Mouse (Mus musculus) forebrain, embryonic 16.5 days (tissue): ENCODE data around the gene Rab36. TPM values are rescaled to one million over a fixed set of nuclear protein-coding genes. Genes with fewer than 3 reads are reported as not detected.

Source experiments
- ATAC-seq: fragments of 200-750 bp; cut with Nextera tagmentation; 2 replicates; pipeline ENCODE4 v1.8.0; 2017; ENCODE audit warnings: mild to moderate bottlenecking, moderate library complexity
- H3K27ac ChIP-seq: fragments of 300-500 bp; sonication (generic); 2 replicates; pipeline ENCODE4 v1.5.1; 2014; ENCODE audit warnings: low read length, control low read depth
- H3K27me3 ChIP-seq: fragments of 300-500 bp; sonication (generic); replicated peaks from 2 replicates; pipeline ENCODE4 v1.6.1; 2014; ENCODE audit warnings: low read length; ENCODE audit not compliant: control insufficient read depth, insufficient read depth
- H3K36me3 ChIP-seq: fragments of 300-500 bp; sonication (generic); 2 replicates; pipeline ENCODE4 v1.6.1; 2014; ENCODE audit not compliant: control insufficient read depth, insufficient read depth
- H3K4me1 ChIP-seq: fragments of 300-500 bp; sonication (generic); replicated peaks from 2 replicates; pipeline ENCODE4 v1.6.1; 2014; ENCODE audit warnings: low read length; ENCODE audit not compliant: control insufficient read depth, insufficient read depth
- H3K4me2 ChIP-seq: fragments of 300-500 bp; sonication (generic); 2 replicates; pipeline ENCODE4 v1.6.1; 2014; ENCODE audit warnings: mild to moderate bottlenecking, low read length, control low read depth
- H3K4me3 ChIP-seq: fragments of 300-500 bp; sonication (generic); replicated peaks from 2 replicates; pipeline ENCODE4 v1.5.1; 2014; ENCODE audit warnings: mild to moderate bottlenecking, low read length, control low read depth
- H3K9ac ChIP-seq: fragments of 300-500 bp; sonication (generic); replicated peaks from 2 replicates; pipeline ENCODE4 v1.6.1; 2014; ENCODE audit warnings: low read depth, low read length, control low read depth
- H3K9me3 ChIP-seq: fragments of 300-500 bp; sonication (generic); 2 replicates; pipeline ENCODE4 v1.6.1; 2016; ENCODE audit warnings: low read length; ENCODE audit not compliant: control insufficient read depth
- WGBS: fragments of 180-500 bp; shearing (Covaris S2); extraction: QIAGEN DNeasy Blood & Tissue Kit; methylation state at CpG from one replicate; pipeline ENCODE4 v1.1.7; 2014; 5-methylcytosine and 5-hydroxymethylcytosine counted together
- polyA plus RNA-seq: library from polyadenylated mRNA; unstranded; fragments of >200 nt; fragmentation: Nextera tagmentation; extraction: Ambion mirVana; gene quantifications from 2 replicates; pipeline ENCODE4 v1.2.1, GENCODE M21; 2015

The Rab36 gene
- polyA plus RNA-seq, 1 experiment from 2014 or later: 16.8 TPM

DNA sequence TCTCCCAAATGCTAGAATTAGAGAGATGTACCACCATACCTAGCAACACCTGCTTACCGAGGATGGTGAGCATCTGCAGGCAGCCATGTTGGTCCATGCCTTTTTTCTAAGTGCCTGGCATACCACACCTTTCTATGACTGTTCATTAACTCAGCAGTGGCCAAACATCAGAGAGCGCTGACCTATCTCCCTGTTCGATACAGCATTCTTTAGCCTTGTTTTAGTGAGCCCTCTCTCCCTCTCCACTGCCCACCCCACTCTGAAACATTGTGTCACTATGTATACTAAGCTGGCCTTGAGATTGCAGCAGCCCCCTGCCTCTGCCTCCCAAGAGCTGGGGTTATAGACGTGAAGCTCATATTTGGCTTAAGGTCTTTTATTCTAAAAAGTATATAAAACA is 16.8 kb downstream of the Rab36 start:
- Histone ChIP-seq H3K4me2 (no peak overlapping the region), H3K9me3 (no peaks in the 10 kb centered on the region), H3K4me1 (peaks cover 10% of the 10 kb centered on the region), H3K27me3 (no peaks in the 10 kb centered on the region), H3K27ac (no peak overlapping the region), H3K4me3 (no peak overlapping the region), H3K36me3 (no peaks in the 10 kb centered on the region), H3K9ac (no peak overlapping the region)
- WGBS: 84% methylated on average over 4 of the region's 4 CpGs
- no peak for ATAC-seq

DNA sequence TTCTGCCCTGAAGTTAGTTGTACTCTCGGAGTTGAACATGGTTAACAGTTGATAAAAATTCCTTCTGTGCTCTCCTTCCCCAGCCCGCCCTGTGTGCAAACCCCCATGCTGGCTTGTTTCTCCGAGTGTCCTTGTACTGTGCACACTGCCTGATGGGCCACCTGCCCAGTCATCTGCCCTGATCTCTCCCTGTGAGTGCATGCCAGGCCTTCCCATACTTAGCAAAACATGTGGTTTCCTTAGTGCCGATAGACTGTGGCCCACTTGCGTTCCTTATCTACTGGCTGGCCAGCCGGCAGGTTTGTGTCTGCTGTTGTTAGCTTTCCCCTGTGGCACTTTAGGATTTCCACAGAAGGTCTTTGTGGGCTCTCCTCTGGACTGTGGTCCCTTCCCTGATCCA is 17.3 kb downstream of the Rab36 start:
- no peak for ATAC-seq
- Histone ChIP-seq H3K9me3 (no peaks in the 10 kb centered on the region), H3K4me1 (peaks cover 10% of the 10 kb centered on the region), H3K27me3 (no peaks in the 10 kb centered on the region), H3K4me2 (no peak overlapping the region), H3K4me3 (no peak overlapping the region), H3K36me3 (no peaks in the 10 kb centered on the region), H3K27ac (no peak overlapping the region), H3K9ac (no peak overlapping the region)
- WGBS: 83% methylated on average over 6 of the region's 6 CpGs

DNA sequence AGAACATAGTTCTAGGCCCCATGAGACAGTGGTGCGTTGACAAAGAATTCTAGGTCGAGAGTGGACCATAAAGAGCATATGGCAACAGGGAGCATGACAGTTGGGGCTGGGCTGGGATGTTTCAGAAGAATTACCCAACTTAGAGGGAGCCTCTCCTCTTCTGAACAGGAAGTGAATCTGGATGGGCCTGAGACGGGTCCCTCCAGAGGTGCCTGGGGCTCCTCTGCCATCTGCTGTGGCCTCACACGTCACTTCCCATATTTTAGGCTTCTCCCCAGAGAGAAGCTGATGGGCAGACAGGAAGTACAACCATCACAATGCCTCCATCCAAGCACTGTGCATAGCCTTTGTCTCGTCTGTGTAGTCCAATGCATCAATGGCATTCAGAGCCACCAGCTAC is 18.8 kb downstream of the Rab36 start:
- whole genome bisulfite sequencing: 74% methylated on average over 5 of the region's 5 CpGs
- H3K27me3 ChIP-seq: no peaks in the 10 kb centered on the region
- H3K4me3 ChIP-seq: no peak overlapping the region
- no peak overlapping the region for H3K4me2 ChIP-seq
- no peaks in the 10 kb centered on the region for H3K36me3 ChIP-seq
- H3K9ac ChIP-seq: no peak overlapping the region
- peaks cover 17% of the 10 kb centered on the region for H3K4me1 ChIP-seq
- no peaks in the 10 kb centered on the region for H3K9me3 ChIP-seq
- H3K27ac ChIP-seq: no peak overlapping the region
- ATAC-seq: no peak

DNA sequence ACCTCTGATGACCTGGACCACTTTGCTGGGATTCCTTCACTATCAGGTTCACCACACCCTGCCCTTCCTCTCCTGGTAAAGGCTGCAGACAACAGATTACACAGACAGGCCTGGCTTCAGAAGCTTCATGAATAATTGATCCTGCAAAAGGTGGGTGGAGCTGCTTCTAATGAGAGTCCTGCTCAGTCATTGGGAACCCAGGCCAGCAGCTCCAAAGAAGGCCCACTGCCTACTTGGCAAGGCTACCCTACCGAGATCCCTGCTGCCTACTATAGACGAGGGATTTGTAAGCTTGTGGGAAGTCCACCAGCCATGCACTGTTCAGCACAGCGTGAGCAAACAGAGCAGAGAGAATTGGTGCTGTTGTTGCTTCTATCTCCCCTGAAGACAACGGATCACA is 19.4 kb downstream of the Rab36 start:
- ATAC-seq: peak; percentile 19; the same call in 1 of the 2 replicates
- H3K27ac ChIP-seq: no peak overlapping the region; the same call in 1 of the 2 replicates

DNA sequence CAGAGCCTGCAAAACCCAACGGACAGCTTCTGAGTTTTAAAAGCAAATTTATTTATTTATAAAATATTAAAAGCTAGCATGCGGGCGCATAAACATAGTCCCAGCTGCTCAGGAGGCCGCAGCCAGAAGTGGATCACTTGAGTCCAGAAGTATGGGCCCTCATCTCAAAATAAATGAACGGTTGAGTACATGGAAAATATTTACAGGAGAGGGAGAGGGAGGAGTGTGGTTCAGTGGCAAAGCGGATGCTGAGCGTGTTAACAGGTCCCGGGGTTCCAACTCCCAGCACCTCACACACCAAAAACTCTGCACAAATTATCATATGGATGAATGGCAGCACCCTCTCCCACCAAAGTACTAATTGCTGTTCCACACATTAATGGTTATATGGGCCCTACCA is 21.5 kb downstream of the Rab36 start:
- Histone ChIP-seq H3K4me1 (peaks cover 37% of the 10 kb centered on the region), H3K9me3 (no peaks in the 10 kb centered on the region), H3K4me3 (no peak overlapping the region), H3K27ac (no peak overlapping the region), H3K9ac (no peak overlapping the region), H3K4me2 (no peak overlapping the region), H3K27me3 (no peaks in the 10 kb centered on the region), H3K36me3 (no peaks in the 10 kb centered on the region)
- 84% methylated on average over 8 of the region's 8 CpGs for WGBS
- no peak for ATAC-seq

More for the DNA sequence above, 19.4 kb downstream of the Rab36 start:
- no peak overlapping the region for H3K4me3 ChIP-seq
- 3% methylated on average over 4 of the region's 4 CpGs for WGBS
- no peak overlapping the region for H3K9ac ChIP-seq
- H3K9me3 ChIP-seq: no peaks in the 10 kb centered on the region
- no peaks in the 10 kb centered on the region for H3K27me3 ChIP-seq
- H3K4me1 ChIP-seq: peaks cover 17% of the 10 kb centered on the region
- no peak overlapping the region for H3K4me2 ChIP-seq
- H3K36me3 ChIP-seq: no peaks in the 10 kb centered on the region

DNA sequence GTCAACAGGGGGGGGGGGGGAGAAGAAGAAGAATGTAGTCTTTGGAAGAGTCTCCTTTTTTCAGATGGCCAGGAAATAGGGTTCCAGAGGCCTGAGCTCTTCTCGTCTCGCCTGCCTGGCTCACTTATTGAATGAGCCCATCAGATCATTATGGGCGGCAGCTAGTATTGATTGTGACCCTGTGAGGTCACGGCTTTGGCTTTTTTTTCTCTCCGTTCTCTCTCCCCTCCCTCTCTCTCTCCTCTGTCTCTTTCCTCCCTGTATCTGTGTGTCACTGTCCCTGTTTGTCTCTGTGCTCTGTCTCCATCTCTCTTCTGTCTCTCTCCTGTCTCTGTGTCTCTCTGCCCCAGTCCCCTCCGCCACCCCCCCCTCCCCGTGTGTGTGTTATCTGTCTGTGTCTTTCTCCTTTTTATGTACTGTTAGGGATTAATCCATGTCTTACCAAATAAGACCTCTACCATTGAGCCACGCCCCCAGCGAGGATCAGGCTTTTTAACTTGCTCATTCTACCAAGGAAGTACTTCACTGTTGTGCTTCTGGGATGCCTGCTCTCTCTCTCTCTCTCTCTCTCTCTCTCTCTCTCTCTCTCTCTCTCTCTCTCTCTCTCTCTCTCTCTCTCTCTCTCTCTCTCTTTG is 22.0 kb downstream of the Rab36 start:
- H3K9ac ChIP-seq: no peak overlapping the region
- H3K4me1 ChIP-seq: peaks cover 42% of the 10 kb centered on the region
- no peak overlapping the region for H3K4me3 ChIP-seq
- no peaks in the 10 kb centered on the region for H3K36me3 ChIP-seq
- ATAC-seq: no peak
- H3K27me3 ChIP-seq: no peaks in the 10 kb centered on the region
- H3K9me3 ChIP-seq: no peaks in the 10 kb centered on the region
- WGBS: 17% methylated on average over 9 of the region's 9 CpGs
- H3K27ac ChIP-seq: no peak overlapping the region
- H3K4me2 ChIP-seq: no peak overlapping the region

DNA sequence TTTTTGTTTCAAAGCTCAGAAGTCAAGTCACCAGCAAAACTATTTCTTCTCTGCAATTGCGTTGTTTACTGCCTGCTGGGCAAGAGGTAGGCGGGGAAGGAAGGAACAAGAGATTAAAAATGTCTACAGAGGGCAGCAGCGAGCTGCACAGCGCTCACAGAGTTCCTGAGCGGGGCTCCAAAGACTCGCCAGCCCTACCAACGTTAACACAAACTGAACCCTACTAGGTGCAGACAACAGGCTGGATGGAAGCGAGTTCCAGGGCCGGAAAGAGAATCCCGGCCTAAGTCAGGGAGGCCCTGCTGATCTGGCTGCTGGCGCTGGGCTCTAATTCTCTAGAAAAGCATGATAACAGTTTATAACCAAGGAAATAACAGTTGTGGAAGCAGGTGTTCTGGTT is 22.5 kb downstream of the Rab36 start:
- Histone ChIP-seq H3K9me3 (no peaks in the 10 kb centered on the region), H3K27ac (no peak overlapping the region), H3K4me3 (no peak overlapping the region), H3K36me3 (no peaks in the 10 kb centered on the region), H3K9ac (no peak overlapping the region), H3K4me2 (peak overlapping the region; percentile 97; the same call in 1 of the 2 replicates), H3K27me3 (no peaks in the 10 kb centered on the region), H3K4me1 (peaks cover 48% of the 10 kb centered on the region)
- WGBS: 2% methylated on average over 11 of the region's 11 CpGs
- peak; percentile 36; the same call in 1 of the 2 replicates for ATAC-seq

DNA sequence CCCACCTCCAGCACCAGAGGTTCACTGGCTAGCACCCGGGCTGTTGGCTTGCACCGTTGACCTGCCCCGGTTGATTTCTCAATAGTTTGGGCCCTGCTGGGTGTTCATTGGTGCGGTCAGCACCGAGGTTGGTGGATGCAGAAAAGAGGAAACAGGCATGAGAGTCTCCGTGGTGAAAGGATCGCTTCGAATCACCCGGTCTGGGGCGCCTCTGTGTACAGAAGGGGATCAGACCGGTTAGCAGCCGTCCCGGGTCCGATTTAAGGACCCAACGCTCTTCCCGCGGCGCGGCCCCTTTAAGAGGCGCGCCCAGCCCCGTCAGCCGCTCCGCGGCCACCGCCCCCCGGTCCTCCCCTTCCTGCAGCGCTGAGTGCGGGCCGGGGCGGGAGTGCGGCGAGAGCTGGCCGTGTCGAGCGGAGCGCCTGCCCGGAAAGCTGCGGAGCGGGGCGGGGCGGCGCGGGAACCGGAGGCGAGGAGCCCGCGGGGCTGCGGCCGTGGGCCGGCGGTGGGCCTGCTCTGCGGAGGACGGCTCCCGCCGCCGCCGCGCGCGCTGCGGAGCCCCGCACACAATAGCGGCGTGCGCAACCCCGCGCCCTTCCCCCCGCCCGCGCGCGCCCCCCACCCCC is 23.5 kb downstream of the Rab36 start, which contains the start of gene Bcr:
Bcr (plus strand) TSS at position 376 of the 626 bp plus-strand sequence.
- Histone ChIP-seq H3K27me3 (no peaks in the 10 kb centered on the region), H3K9me3 (no peaks in the 10 kb centered on the region), H3K9ac (peak within 1 kb of the TSS; percentile 75), H3K4me1 (peaks cover 57% of the 10 kb centered on the region), H3K4me3 (peak within 1 kb of the TSS; percentile 93), H3K36me3 (no peaks in the 10 kb centered on the region), H3K27ac (peak within 1 kb of the TSS; percentile 85), H3K4me2 (peak within 1 kb of the TSS; percentile 97)
- peak; percentile 90 for ATAC-seq
- under 1% methylated on average over 47 of the region's 73 CpGs for WGBS

DNA sequence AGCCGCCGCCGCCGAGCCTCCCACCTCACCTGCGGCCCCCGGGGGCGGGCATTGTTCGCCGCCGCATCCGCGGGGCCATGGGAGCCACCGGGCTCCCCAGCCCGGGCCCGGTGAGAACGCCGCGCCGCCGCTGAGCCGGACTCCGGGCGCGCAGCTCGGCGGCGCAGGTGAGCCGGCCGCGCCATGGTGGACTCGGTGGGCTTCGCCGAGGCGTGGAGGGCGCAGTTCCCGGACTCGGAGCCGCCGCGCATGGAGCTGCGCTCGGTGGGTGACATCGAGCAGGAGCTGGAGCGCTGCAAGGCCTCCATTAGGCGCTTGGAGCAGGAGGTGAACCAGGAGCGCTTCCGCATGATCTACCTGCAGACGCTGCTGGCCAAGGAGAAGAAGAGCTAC is 24.0 kb downstream of the Rab36 start:
- Histone ChIP-seq H3K9me3 (no peaks in the 10 kb centered on the region), H3K27ac (peak overlapping the region; percentile 85), H3K4me1 (peaks cover 61% of the 10 kb centered on the region), H3K9ac (peak overlapping the region; percentile 75), H3K36me3 (no peaks in the 10 kb centered on the region), H3K27me3 (no peaks in the 10 kb centered on the region), H3K4me2 (peak overlapping the region; percentile 97), H3K4me3 (peak overlapping the region; percentile 93)
- ATAC-seq: peak; percentile 43
- under 1% methylated on average over 43 of the region's 48 CpGs for WGBS
